Mouse (Mus musculus): ENCODE data around the gene Ccdc167.

Ccdc167 gene

DNA sequence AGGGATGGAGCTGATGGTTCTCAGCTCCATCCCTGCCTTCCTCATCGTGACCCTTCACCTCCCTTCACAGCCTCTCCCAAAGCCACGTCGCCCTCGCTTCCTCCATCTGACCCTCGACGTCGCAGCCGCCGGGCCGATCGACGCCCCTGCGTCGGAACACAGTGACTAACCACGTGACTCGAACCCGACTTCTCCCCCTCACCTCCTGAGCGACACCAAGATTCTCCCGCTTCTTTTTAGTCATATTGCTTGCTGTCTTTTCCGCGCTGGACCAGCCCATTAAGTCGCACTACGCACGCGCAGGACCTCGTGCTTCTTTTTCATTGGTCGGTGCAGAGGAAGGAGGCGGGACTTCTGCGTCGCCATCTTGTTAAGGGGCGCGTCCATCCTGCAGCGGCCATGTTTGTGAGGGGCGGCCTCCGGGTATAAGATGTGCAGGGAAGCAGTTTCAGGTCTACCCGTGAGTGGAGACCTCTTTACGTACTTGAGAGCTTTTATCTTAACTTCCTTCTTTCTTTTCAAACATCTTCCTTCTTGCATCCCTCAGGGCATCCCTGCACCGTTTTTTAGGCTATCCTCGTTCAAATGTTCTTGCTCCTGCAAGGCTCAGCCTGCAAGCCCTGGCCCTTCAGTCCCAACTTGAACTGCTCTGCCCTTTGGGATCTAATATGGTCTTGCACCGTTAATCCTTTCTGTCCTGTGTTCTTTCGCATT lies at the start of gene Ccdc167:
Gene Ccdc167, minus strand, starts transcription at position 313 of the 714 bp plus-strand sequence.
- DNase-seq (ENCODE audit: low spot score in 2 of 2): peak; percentile 95 to 96

DNA sequence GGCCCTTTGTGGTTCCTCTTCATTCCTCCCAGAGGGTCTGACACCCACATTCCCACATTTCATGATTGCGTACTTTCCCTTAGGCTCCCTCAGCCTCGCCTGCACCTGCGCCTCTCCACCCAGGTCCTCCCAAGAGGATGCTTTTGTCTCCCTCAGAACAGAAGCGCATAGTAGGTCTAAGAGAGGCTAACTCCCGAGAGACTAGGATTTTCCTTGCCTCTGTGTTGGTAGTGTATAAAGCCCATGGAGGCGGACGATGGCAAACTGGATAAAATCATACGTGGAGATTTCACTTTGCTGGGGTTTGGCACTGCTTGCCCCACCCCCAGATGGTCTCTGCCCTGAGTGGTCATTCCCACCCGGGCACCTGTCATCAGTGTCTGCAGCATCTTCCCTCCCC lies 48.5 kb upstream of the Ccdc167 start:
- DNase-seq (ENCODE audit: low spot score in 2 of 2): no peak

DNA sequence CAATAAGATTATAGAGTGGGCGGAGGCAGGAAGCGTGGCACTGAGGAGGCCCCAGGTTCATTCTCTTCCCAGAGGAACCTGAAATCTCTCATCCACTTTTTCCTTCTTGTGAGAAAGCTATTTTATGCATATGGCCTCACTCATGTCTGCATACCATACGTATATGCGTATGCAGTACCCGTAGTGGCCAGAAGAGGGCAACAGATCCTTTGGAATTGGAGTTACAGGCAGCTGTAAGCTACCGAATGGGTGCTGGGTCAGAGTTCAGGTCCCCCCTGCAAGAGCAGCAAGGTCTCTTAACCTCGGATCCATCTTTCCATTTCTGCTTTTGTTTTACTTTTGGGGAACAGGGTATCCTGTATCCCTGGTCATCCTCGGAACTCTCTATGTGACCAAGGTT lies 45.7 kb upstream of the Ccdc167 start:
- no peak for DNase-seq (ENCODE audit: low spot score in 2 of 2)

DNA sequence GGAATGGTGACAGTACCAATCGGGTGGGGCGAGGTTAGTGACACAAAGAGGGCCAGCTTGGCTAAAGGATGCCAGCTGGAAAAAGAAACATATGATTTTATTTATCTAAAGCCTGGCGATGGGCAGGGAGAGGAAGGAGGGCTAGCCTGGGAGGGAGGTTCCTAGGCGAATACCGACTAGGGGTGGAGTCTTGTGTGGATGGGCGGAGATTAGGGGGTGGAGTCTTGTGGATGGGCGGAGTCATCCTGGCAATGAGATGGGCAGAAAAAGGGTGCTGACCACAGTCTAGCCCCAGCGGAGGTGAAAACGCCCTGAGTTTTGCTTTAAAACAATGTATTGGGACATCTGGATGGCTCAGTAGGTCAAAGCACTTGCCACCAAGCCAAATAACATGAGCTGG lies 45.1 kb upstream of the Ccdc167 start:
- no peak for DNase-seq (ENCODE audit: low spot score in 2 of 2)

DNA sequence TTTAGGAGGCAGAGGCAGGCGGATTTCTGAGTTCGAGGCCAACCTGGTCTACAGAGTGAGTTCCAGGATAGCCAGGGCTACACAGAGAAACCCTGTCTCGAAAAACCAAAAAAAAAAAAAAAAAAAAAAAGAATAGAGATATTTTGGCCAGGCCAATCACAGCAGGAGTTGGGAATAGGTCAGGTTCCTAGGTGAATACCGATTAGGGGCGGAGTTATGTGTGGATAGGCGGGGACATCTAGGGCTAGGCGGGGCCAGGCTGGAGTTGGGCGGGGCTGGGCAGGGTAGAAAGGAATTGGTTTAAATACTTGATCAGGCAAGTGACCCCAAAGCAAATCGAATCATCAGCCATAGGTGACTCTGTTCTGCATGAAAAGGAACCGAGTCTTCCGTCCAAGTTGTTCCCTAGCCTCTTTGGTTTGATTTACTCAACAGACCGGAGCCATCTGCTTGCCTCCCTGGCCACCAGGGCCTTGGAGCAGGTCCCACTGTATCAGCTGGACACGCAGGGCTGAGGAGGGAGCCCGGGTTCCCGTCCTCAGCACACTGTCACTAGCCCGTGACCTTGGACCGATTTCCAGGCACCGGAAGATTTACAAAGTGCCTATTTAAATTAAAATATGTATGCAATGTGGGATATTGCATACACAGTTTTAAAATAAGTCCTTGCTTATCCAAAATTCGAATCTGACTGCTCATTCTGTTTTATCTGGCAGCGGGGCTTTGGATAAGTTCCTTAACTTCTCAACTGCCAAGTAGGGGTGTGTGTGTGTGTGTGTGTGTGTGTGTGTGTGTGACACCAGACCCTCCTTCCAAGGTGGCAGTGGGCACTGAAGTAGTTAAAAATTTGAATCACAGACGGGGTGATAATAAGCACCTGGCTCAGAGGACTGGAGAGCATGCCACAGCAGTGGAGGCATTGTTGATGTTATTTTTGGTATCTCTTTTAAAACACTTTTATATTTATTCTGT lies 43.8 kb upstream of the Ccdc167 start:
- DNase-seq (ENCODE audit: low spot score in 2 of 2): peak; percentile 9 to 25

DNA sequence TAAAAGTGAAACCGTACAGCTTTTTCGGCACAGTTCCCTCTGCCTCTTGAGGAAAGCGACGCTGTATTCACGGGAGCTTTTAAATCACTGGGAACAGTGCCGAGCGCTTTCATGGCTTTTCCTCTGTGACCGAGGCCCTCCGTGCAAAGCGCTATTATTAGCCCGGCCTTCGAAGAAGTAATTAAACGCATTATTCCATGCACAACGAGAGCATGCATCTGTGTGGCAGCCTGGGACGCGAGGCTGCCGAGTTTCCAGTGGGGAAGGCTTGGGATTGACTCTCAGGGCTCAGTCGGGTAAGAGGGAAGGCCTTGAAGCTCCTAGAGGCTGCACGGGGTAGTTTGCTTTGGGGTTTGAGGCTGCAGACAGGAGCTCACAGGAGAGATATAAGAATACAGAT lies 43.1 kb upstream of the Ccdc167 start:
- DNase-seq (ENCODE audit: low spot score in 2 of 2): peak; percentile 17 to 35

DNA sequence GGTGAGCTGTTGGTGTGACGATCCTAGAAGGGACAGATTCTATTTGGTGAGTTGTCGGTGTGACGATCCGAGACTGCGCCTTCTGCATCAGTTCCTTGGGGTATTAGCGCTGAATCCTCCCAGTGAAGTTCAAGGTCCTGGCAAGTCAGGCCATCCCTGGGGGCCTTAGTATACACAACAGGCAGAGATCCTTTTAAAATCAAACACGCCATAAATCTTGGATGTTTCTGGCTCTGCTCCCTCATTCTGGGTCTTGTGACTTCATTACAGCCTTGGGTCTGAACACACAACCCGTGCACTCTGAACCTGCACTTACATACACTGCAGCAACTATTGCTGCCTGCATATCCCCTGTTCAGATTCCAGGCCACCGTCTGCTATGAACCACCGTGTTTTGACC lies 39.5 kb upstream of the Ccdc167 start:
- DNase-seq (ENCODE audit: low spot score in 2 of 2): no peak

DNA sequence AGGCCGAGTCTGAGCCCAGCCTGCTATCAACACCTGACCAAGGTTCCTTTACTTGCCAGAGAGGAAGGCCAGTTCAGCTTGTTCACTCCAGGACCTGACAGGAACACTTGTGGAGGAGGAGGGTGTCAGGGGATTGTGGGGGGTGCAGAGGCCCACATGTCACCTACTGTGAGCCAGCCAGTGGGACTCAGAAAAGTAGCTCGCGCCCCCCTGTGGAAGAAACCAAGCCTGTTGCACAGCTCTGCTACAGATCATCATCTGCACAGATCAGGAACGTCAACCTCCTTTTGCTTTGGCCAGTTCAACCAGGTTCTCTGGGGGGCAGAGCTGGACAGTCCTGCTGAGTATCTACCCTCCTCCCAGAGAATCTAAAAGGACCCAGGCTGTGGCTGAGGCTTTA lies 37.7 kb upstream of the Ccdc167 start:
- no peak for DNase-seq (ENCODE audit: low spot score in 2 of 2)

DNA sequence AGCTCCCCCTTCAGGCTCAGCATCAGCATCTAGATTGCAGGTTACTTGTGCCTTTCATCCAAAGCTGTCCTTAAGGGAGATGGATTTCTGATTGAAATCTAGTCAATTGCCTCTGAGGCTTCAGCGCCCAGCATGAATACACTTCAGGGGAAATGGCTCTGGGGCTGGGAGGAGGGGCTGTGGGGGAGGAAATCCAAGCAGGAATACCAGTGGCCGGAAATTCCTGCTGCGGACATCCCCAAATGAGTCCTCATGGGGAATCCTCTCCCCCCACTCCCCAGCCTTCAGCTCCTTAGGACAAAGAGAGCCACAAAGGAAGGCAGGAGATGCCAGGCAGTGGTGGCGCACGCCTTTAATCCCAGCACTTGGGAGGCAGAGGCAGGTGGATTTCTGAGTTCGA lies 30.6 kb upstream of the Ccdc167 start:
- DNase-seq (ENCODE audit: low spot score in 2 of 2): no peak

DNA sequence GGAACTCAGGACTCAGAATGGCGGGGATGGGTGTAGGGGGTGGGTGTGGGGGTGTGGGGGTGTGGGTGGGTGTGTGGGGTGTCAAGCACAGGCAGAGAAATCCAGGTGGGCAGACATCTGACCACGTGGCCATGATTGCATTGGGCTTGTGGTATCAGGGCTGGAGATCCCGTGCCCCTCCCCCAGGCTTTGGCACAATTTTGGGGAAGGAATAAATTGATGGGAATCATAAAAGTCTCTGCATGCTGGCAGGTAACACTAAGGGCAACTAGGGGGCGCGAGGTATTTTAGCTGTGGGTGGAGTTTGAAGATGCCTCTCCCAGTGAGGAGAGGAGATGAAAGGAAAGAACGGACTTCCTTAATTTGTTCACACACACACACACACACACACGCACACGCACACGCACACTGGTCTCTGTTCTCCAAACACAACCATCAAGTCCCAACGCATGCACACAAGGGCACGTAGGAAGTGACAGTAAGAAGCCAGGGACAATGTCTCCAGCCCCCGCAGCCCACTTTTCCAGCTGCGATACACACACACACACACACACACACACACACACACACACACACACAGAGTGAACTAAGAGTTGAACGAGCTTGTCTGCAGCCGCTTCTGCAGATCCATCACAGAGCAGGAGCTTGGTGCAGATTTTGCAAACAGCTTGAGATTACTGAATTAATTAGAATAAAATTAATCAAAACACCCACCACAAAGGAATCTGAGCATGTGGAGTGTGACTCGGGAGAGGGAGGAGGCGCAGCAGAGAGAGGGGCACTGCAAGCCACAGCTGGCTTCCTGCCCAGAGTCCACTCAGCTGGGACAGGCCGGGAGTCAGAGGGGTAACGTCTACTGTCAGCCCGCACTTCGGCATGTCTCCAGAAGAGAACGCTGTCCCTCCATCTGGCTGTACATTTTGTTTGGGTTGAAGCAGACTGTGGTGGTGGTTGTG lies 21.3 kb upstream of the Ccdc167 start:
- DNase-seq (ENCODE audit: low spot score in 2 of 2): no peak

DNA sequence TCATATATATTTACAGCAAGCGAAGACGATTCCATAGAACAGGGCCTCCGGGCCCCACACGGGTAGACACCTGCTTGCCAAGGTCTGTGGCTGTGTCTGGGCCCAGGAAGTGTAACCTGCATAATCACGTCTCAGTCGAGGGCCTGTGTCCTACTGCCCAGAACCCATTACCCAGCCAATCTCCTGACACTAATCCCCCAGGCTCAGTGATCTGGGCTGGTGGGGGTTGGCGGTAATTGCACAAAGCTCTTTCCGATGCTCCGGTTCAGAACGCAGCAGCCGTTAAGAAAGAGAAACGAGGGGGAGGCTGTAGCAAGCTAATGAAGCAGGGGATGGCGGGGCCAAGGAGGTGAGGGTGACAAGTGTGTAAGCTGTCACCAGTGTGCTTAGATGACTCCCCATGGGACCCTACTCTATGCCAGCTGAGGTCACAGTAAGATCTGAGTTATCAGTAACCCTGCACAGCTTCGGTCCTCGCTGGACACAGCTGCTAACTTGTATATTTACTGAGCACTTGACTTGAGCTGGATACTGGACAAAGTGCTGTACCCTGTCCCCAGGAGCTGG lies 19.7 kb upstream of the Ccdc167 start:
- DNase-seq (ENCODE audit: low spot score in 2 of 2): no peak

DNA sequence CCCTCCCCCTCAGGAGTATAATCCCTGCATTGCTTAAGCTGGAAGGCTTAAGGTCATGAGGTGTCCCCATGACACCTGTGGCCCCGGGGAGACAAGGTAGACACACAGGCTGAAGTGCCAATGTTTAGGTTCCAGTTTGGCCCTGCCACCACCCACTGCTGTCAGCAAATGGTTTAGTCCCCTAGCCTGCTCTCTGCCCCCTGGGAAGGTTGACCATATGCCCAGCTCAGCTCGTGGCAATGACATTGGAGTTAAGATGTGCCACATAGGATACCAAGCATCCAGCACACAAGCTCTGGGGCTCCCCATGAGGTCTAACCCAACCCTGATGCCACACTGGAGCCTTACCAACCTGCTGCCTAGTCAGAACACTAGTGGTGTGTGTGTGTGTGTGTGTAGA lies 15.7 kb upstream of the Ccdc167 start:
- DNase-seq (ENCODE audit: low spot score in 2 of 2): no peak

DNA sequence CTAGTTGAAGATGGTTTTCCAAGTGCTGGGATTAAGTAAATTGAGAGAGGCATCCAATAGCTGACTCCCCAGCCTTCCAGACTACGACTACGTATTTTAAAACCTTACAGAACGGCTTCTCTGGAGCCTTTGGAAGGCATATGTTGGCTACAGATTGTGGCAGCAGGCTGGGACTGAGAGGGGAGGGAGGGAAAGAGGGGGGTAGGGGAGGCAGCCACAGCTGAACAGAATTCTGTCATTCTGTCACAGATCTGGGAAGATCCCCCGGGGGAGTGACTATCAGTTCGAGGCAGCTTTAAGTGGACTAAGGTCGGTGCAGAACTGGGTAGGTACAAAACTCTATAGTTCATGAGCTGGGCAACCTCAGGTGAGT lies 15.1 kb upstream of the Ccdc167 start:
- no peak for DNase-seq (ENCODE audit: low spot score in 2 of 2)

DNA sequence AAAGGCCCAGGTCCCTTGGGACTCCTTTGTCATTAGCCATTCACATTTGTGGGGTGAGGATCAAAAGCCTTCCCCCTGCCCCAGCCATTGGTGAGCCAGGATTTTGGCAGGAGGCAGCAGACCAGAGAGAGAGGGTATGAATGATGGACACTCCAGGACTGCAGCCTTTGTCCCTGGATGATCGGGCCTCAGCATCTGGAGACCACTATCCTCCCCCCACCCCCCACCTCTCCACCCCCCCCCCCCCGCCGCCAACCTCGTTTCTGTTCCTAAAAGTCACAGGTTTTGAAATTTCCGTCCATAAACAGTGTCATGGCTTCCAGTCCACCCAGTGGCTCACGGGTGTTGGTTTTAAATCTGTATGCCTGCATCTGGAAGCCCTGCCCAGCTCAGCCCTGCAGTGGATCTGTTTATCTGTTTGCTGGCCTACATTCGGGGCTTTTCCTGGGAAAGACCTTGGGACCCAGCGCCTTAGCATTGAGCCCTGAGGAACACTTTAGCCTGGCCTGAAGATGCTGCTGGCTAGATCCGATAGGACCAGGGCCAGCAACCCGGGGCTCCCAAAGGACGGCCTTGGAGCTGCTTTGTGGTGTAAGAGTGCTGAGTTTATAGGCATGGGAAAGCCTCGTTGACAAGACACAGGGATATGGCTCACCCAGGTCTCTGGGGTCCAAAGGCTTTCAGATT lies 14.6 kb upstream of the Ccdc167 start:
- DNase-seq (ENCODE audit: low spot score in 2 of 2): no peak

DNA sequence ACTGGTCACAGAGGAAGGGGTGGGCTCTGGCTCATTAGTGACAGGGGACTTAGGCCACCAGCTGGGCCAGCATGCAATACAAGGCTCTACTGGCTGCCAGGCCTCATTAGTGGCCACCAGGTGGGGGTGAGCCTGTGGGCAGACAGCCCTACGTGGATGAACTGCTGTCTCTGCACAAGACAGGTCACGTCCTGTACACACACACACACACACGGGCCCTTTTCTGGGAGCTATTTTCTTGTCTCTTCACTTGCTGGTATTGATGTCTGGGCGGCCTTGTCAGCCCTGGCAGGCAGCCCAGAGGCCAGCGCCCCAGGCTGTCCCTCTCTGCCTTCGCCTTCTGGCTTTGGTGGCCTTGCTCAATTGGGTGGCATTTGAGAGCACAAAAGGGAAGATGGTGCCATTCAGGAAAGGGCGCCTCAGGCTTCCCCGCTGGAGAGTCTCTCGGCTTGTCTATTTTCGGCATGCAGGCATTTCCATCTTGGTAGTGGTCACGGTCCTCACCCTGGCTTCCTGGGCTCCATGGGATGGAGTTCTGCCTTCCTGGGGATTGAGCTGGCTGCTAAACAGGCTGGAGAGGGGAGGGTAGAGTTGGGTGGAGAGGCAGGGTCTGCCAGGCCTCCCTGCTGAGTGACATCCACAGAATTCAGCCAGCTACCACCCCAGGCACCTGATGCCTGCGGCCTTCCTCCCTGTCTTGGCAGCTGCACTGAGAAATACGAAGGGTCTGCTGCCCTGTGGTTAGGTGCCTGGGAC lies 13.8 kb upstream of the Ccdc167 start:
- DNase-seq (ENCODE audit: low spot score in 2 of 2): no peak

DNA sequence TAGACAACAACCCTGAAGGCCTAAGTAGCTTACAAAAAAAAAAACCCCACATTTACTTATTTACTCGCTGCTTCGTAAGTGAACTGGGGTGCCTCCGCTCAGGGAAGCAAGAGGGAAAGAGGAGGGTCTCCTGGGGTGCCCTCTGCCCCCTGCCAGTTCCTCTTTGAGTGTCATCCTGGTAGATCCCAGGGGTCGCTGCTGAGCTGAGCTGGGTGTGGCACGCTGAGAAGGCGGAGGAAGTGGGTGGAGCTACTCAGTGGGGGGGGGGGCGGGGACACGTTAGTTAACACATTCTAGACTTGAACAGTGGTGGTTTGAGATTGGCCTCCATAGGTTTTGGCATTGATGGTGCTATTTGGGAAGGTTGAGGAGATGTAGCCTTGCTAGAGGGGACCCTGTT lies 11.2 kb upstream of the Ccdc167 start:
- DNase-seq (ENCODE audit: low spot score in 2 of 2): no peak

DNA sequence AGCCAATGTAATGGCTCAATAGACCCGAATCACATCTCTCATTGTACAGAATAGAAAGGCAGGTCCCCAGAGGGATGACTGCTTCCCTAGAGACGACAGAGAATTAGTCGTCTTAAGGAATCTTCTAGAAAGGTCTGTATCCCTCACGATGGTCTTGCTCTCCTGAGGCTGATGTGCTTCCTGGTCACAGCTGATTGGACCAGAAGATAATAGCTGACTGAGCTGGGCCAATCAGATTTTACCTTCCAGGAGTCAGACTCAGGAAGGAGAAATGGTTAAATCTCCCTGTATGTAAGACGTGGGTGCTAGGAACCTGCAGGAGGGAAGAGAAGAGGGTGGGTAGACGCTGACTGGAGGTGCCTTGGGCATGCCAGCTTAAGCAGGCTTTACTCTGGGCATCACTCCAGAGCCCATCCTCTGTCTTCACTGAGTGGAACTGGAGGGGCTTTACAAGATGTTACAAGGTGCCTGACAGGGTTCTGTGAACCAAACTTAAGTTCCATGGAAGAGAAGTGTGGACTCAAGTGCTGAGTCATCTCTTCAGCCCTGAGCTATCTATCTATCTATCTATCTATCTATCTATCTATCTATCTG lies 8.3 kb upstream of the Ccdc167 start:
- DNase-seq (ENCODE audit: low spot score in 2 of 2): no peak

DNA sequence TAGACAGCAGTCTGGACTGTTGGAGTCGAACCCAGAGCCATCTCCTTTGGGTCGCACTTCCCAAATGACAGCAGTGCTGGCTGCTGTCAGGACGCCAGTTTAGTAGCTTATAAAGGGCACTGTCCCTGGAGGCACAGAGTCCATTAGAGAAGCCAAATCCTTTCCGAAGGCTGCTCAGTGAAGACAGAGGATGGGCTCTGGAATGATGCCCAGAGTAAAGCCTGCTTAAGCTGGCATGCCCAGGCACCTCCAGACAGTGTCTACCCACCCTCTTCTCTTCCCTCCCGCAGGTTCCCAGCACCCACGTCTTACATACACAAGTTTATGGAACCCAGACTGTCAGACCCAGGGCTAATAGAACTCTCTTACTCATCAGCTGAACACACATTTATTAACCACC lies 7.8 kb upstream of the Ccdc167 start:
- DNase-seq (ENCODE audit: low spot score in 2 of 2): no peak

DNA sequence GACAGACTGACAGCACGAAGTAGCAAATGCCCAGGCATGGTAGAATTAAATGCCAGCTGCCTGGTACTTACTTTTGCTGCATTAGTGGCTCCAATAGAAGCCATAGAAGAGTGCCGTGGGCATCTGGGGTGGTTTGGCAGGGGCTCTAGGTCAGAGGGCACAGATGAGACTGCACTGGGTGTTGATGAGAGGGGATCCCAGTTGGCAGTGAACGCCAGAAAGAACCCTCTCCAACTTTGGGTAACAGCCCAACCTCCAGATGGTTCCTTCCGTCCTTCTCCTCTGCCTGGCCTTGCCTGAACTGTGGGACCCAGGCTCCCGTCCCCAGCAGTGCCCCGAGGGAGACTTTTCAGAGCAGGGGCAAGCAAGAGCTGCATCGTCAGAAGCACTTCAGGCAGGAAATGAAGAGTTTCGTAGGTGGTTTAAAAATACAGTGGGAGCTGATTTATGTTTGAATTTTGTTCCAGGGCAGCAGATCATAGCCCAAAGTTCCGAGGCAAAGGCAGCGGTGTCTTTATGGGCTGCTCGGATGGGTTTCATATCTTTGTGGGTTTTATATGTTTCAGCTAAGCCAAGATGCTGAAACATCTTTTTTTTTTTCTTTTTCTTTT lies 4.0 kb upstream of the Ccdc167 start:
- no peak for DNase-seq (ENCODE audit: low spot score in 2 of 2)
